Mouse (Mus musculus): ENCODE measurements at regions not wholly inside any gene's neighbourhood (a gene's known extent, or its start where the extent isn't known, plus 50 kb on each side); places are given as distances from the start of the nearest gene placed in this dataset.

GRCm38 (mm10) chr14:109648536-109648935, 734.6 kb upstream of the Slitrk1 start:
- TF ChIP-seq UBTF (IDR thresholded peaks at IDR 0.05; ENCODE audit: borderline replicate concordance, insufficient read depth, low read depth, low read length) (no peak), MEF2A (IDR thresholded peaks at IDR 0.05; ENCODE audit: extremely low read depth, insufficient replicate concordance, low read depth, low read length, poor library complexity, severe bottlenecking) (no peak), MAFK (IDR thresholded peaks at IDR 0.05; ENCODE audit: borderline replicate concordance, low read depth, low read length) (no peak), EP300 (IDR thresholded peaks at IDR 0.05; ENCODE audit: low read depth in 1 of 2, low read length in 2 of 2) (peak in 1 of 2 experiments; percentile 57; a peak in 1 of 4 replicates), GATA1 (IDR thresholded peaks at IDR 0.05; ENCODE audit: low read depth, low read length) (peak; percentile 62; the same call in 1 of the 2 replicates), HCFC1 (IDR thresholded peaks at IDR 0.05; ENCODE audit: low read depth, low read length) (no peak), NRF1 (IDR thresholded peaks at IDR 0.05; ENCODE audit: insufficient read depth, low read depth, low read length, poor library complexity, severe bottlenecking) (no peak), BHLHE40 (IDR thresholded peaks at IDR 0.05; ENCODE audit: borderline replicate concordance, low read depth, low read length) (no peak), USF2 (IDR thresholded peaks at IDR 0.05; ENCODE audit: borderline replicate concordance in 1 of 2, insufficient read depth in 1 of 2, low read depth in 1 of 2, low read length in 2 of 2) (no peak), GABPA (IDR thresholded peaks at IDR 0.05; ENCODE audit: low read depth, low read length) (no peak), POLR2AphosphoS5 (IDR thresholded peaks at IDR 0.05; ENCODE audit: borderline replicate concordance, low read depth, low read length) (no peak), ZNF384 (IDR thresholded peaks at IDR 0.05; ENCODE audit: low read depth, low read length) (no peak), RCOR1 (IDR thresholded peaks at IDR 0.05; ENCODE audit: low read depth, low read length) (no peak), ELF1 (IDR thresholded peaks at IDR 0.05; ENCODE audit: low read depth, low read length) (peak; percentile 25; the same call in 1 of the 2 replicates), MYB (IDR thresholded peaks at IDR 0.05; ENCODE audit: low read depth, low read length) (no peak), TAL1 (IDR thresholded peaks at IDR 0.05; ENCODE audit: low read length) (no peak), CTCF (IDR thresholded peaks at IDR 0.05 in 2 of 3, conservative IDR thresholded peaks at IDR 0.05 in 1 of 3; ENCODE audit: control insufficient read depth in 1 of 3, insufficient read depth in 1 of 3, low read depth in 2 of 3, low read length in 3 of 3, poor library complexity in 1 of 3, severe bottlenecking in 1 of 3) (no peak), KAT2A (conservative IDR thresholded peaks at IDR 0.05; ENCODE audit: low read depth, low read length) (no peak)
- Histone ChIP-seq H3K9ac (ENCODE audit: control insufficient read depth, low read depth, low read length, poor library complexity, severe bottlenecking) (no peak overlapping the region), H3K27me3 (ENCODE audit: control insufficient read depth in 1 of 2, insufficient read depth in 2 of 2, low read length in 2 of 2) (no peaks in the 10 kb centered on the region), H3K4me1 (ENCODE audit: control insufficient read depth in 1 of 2, insufficient read depth in 2 of 2, low read length in 2 of 2) (peaks cover 0 to 2% of the 10 kb centered on the region in 2 experiments; a peak in 1 of 4 replicates), H3K4me3 (ENCODE audit: control insufficient read depth in 1 of 2, insufficient read depth in 1 of 2, low read depth in 2 of 2, low read length in 2 of 2) (no peak overlapping the region), H3K79me2 (ENCODE audit: control insufficient read depth, insufficient read depth, low read length, poor library complexity) (no peaks in the 10 kb centered on the region), H3K27ac (ENCODE audit: control insufficient read depth, low read depth, low read length) (no peak overlapping the region), H3K36me3 (ENCODE audit: control insufficient read depth in 1 of 2, insufficient read depth in 2 of 2, low read length in 2 of 2) (peaks cover 0 to 3% of the 10 kb centered on the region in 2 experiments; a peak in 2 of 4 replicates), H3K9me3 (replicated peaks; ENCODE audit: insufficient read depth, low read length) (no peaks in the 10 kb centered on the region)
- peak; percentile 52 for DNase-seq (ENCODE audit: low read depth, low spot score)
